Mouse (Mus musculus): ENCODE data around the gene Tab3.

DNA sequence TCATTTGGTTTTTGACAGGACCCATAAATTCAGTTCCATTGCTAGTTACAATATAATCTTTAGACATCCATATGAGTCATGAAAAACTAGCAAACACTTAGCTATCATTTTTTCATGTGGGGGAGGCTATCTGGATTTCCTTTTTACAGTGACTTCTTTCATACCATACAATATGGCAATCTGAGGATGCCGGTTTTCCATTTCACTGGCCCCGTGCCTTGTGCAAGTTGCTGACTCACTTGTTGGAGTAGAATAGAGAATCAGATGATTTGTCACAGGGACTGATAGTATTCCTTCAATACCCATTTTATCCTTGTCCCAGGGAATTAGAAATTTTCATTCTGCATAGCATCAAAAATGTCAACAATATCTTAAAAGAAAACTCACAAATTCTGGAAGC is 14.9 kb upstream of the Tab3 start:
- TF ChIP-seq CTCF (IDR thresholded peaks at IDR 0.05; ENCODE audit: low read depth) (no peak), EP300 (optimal IDR thresholded peaks at IDR 0.05) (no peak)
